ENCODE assay signal across 10 mouse cellular contexts in genomic region chr17:74195943-74196342, GRCm38 (mm10).
DNase-seq lines count a peak whose midpoint lies in the region.
"Had no signal": no experiment of that assay in that cellular context is flagged by ENCODE, and none has a peak within 500 bp of the region (broad histone marks: within the 10 kb centered on the region; RNA-seq: fewer than 3 reads in every experiment).

No protein-coding gene starts in this region.

- H3K27me3 ChIP-seq in splenic B cell, adult 2 months (ENCODE audit: control insufficient read depth, insufficient read depth, low read length, poor library complexity, severe bottlenecking): no peaks in the 10 kb centered on the region

- peak; percentile 45 to 76 for DNase-seq in heart, adult 18-20 months
- no peak for DNase-seq in heart, postnatal 25 days (ENCODE audit: low spot score)
- peak; percentile 29 to 34 for DNase-seq in spleen, postnatal 36 days (ENCODE audit: low spot score in 2 of 2)
- no peak for DNase-seq in spleen, postnatal 4 days (ENCODE audit: low spot score in 2 of 2)
- DNase-seq in heart, postnatal 10 days: peak; percentile 56 to 61
- DNase-seq in splenic B cell, adult 2 months (ENCODE audit: low read depth, low spot score): peak; percentile 51
- no peak for DNase-seq in spleen, adult 18-20 months
- no peak for DNase-seq in layer of hippocampus, postnatal 10 days (ENCODE audit: low spot score in 2 of 2)
- DNase-seq: cerebellum, adult 9-10 months; liver had no signal

- intact Hi-C loops in heart, postnatal 25 days (cut with DNase I): loop anchor here (5.0 to 10.0 kb wide), 2 partner anchors 96 to 301 kb away; no protein-coding TSS in a partner anchor
- intact Hi-C loops in heart, postnatal 10 days (cut with DNase I): loop anchor here (2.0 kb wide), 1 partner anchor 97 kb away; no protein-coding TSS in a partner anchor

- no peaks in the 10 kb centered on the region for H3K36me3 ChIP-seq in splenic B cell, adult 2 months (ENCODE audit: control insufficient read depth, insufficient read depth, low read length, poor library complexity, severe bottlenecking)

Comparison
In these comparisons a context has a peak if more than half of its experiments do, and no peak if none do; other contexts are left out.
1. DNase-seq: peak in heart, adult 18-20 months (2 of 2), spleen, postnatal 36 days (2 of 2), heart, postnatal 10 days (2 of 2) and splenic B cell, adult 2 months (single experiment); none in heart, postnatal 25 days (single experiment), spleen, postnatal 4 days (0 of 2), spleen, adult 18-20 months (0 of 2) and layer of hippocampus, postnatal 10 days (0 of 2).